Mouse (Mus musculus): ENCODE results near the gene Prss56.

The Prss56 gene

GRCm38 (mm10) chr1:87183013-87183412 is at the start of gene Prss56:
Gene Prss56 (plus strand): TSS chr1:87183313.
- ATAC-seq (ENCODE audit: low TSS enrichment): no peak

- no peak for ATAC-seq (ENCODE audit: low TSS enrichment)
Observed at GRCm38 (mm10) chr1:87141550-87141949, 41.6 kb upstream of the Prss56 start.

GRCm38 (mm10) chr1:87142456-87142855 is 40.7 kb upstream of the Prss56 start:
- no peak for ATAC-seq (ENCODE audit: low TSS enrichment)

DNA sequence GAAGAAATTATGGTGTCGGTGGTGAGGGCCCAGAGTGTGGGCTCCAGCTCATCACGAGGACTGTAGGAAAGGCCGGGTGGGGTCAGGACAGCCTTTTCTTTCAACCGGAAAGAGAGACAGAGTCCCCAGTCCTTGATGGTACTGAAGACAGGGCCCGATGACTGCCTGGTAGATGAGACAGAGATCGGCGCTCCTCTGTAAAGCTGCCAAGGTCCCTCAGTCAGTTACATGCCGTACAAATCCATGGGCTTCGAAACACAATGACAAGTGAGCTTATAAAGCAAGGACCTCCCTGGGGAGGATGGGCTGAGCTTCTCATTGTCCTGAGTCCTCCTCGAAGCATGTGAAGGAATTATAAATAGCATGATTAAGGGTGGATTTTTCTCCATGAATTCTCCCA is 40.0 kb upstream of the Prss56 start:
- no peak for ATAC-seq (ENCODE audit: low TSS enrichment)

DNA sequence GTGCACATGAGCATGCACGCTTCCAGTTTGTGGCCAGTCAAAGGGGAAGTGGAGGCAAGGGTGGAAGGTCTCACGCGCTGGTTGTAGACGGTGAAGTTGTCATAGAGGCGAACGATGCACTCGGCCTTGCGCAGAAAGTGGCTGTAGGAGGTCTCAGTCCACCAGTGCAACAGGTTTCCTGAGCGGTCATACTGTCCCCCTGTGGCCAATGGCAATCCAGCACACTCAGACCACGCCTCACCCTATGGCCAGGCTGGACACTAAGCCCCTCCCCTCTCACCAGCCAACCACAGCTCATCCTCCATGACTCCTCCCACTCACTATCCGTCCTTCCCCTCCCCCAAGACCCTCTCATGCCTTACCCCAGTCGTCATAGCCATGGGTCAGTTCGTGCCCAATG is 33.7 kb upstream of the Prss56 start:
- ATAC-seq (ENCODE audit: low TSS enrichment): no peak

- ATAC-seq (ENCODE audit: low TSS enrichment): no peak
Observed at GRCm38 (mm10) chr1:87151286-87151685, 31.8 kb upstream of the Prss56 start.

DNA sequence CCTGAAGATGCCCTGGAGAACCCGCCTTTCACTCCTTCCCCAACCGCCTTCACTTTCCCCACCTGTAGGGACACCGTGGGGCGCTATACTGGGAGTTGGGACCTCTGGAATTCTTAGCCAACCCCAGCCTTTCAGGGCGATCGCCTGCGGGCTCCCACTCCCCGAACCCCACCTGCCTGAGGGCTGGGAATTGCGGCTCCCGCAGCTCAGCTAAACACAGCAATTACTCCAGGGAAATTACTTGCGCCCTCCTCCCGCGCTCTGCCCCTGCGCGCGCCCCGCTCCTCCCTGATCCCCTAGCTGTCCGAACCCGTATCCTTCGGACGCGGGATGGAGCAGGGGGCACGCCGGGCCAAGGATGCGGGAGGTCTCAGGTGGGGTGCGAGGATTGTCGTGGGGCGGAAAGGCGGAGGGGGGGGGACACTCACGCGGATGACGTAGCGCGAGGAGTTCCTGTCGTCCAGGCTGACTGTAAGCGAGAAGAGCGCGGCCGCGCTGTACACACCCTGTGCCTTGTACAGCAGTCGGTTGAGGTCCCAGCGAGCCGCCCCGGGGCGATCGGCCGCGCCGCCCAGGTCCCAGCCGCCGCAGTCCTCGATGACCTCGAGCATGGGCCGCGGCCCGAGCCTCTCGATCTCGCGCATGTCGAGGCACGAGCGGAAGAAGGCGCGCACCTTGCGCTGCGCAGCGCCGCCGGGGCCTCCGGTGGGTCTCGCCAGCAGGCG is 29.2 kb upstream of the Prss56 start:
- no peak for ATAC-seq (ENCODE audit: low TSS enrichment)

- no peak for ATAC-seq (ENCODE audit: low TSS enrichment)
Observed at GRCm38 (mm10) chr1:87154501-87155120, 28.5 kb upstream of the Prss56 start.

- ATAC-seq (ENCODE audit: low TSS enrichment): peak; percentile 72
Observed at GRCm38 (mm10) chr1:87155531-87156198, 27.4 kb upstream of the Prss56 start.

DNA sequence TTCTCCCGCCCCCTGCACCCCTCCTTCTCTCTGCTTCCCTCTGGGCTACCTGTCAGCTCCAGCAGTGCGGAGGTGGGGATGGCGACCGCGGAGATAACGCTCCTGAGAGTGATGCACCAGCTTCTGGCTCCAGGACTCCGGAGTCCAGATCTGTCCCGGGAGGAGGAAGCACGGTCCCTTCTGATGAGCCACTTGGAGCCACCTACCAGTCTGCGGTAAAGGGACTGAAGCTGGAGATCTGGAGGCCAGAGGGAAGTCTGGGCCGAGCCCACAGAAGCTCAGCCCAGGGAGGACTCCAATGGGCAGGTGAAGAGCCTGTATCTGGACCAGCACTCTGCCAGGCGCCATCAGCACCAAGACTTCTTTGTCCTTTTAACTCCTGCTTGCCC is 26.9 kb upstream of the Prss56 start, which contains the start of gene Ecel1:
Ecel1 (minus strand) TSS at position 323 of the 389 bp plus-strand sequence.
- ATAC-seq (ENCODE audit: low TSS enrichment): peak; percentile 55; the same call in 1 of the 2 replicates

GRCm38 (mm10) chr1:87159396-87159795 is 23.7 kb upstream of the Prss56 start:
- ATAC-seq (ENCODE audit: low TSS enrichment): no peak

DNA sequence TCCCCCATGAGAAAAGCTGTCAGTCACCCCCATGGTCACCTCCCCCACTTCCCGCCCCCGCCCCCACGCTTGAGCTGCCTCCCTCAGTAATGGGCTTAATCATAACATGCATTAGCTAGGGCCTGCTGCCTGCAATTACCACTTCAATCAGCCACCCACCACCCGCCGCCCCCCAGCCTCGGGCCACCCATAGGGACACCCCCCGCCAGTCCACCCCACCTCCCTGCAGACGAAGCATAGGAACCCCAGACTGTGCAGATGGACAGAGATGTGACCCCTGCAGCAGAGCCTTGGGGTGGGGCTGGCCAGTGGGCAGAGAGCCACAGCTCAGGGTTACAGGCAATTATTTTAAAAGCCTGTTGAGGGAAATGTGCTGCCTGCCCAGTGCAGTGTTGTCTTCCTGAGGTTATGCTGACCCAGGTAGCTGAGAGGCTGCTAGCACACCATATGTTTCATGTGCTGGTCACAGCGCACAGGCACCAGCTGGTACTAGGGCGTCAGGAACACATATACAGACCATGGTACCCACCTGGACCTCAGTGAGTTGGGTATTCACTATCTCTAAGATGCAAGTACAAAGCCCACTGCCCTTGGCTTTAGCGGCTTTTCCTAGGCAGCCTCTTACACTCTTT is 18.8 kb upstream of the Prss56 start:
- no peak for ATAC-seq (ENCODE audit: low TSS enrichment)

GRCm38 (mm10) chr1:87164796-87165184 is 18.3 kb upstream of the Prss56 start:
- no peak for ATAC-seq (ENCODE audit: low TSS enrichment)

DNA sequence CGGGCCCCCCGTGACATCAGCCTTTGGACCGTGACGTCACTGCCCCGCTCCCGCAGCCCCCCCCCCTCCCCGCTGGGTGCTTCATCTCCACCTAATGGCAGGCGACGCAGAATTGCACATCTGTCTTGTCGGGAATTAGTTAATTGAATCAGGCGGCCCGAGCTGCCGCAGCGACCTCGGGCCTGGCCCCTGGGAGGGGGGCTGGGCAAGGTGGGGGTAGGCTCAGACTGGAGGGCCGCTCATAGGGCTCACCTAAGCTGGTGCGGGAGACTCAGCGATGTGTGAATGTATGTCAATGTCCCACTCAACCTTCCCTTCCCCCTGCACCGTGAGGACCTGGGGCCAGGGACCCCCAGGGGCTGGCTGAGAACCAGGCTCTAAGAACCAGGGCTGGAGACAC is 12.7 kb upstream of the Prss56 start:
- no peak for ATAC-seq (ENCODE audit: low TSS enrichment)

- no peak for ATAC-seq (ENCODE audit: low TSS enrichment)
Observed at GRCm38 (mm10) chr1:87171312-87171711, 11.8 kb upstream of the Prss56 start.

GRCm38 (mm10) chr1:87172316-87172715 is 10.8 kb upstream of the Prss56 start:
- no peak for ATAC-seq (ENCODE audit: low TSS enrichment)

DNA sequence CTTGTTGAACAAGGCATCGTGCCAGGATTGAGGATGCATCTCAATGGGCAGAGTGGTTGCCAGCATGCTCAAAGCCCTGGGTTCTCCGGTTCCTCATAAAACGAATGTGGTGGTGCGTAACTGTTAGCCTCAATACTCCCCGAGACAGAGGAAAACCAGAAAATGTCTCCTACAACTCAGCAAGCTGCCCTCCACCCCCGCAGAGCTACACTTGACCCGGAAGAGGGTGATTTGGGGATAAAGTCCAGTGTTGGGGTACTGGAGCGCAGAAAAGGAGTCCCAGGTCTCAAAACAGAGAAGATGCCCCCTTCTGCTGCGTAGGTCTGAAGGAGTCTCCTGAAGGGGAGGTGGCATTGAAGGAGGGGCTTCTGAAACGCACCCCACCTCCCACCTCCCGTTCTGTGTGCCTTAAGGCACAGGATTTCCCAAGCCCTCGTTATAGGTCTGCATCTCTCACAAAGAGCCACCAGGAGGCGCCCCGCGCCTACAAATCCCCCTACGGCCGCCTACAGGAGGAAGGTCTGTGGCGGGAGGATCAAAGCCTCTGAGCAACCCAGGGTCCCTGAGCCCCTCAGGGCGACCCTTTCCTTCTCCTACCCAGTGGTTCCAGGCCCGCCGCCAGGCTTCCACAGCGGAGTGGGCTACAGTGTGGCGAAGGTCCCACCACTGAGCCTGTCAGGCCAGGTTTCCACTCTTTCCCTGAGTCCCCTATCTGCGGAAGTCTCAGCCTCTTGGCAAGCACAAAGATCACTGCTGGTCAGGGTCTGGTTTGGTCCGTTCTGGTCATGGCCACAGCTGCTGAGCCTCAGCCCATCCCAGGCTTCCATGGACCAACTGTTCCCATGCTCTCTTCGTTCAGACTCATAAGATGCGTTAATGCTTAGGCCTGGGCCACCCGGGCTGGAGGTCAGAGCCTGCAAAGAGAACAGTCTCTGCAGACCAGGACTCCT is 8.8 kb upstream of the Prss56 start:
- ATAC-seq (ENCODE audit: low TSS enrichment): peak; percentile 57; the same call in 1 of the 2 replicates

DNA sequence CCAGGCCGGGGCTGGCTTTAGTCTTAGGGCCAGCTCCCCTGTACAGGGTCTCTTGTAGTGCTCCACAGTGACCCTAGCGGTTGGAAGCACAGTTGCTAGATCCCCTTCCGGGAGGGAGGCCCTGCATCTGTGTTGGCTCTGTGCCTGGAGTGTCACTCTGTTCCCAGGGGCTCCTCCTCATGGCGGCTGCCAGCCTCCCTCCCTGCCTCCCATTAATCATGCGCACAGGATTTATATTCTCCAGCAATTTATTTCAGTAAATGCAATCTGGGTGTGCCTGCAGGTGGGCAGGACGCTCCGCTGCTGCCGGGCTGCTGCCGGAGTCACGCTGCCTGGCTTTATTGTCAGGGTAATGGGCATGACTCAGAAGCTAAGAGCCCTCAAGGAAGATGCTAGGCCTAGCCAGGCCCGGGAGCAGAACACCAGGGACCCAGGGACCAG is 7.2 kb upstream of the Prss56 start:
- peak; percentile 59; the same call in 1 of the 2 replicates for ATAC-seq (ENCODE audit: low TSS enrichment)

GRCm38 (mm10) chr1:87180896-87181295 is 2.2 kb upstream of the Prss56 start:
- peak; percentile 48; the same call in 1 of the 2 replicates for ATAC-seq (ENCODE audit: low TSS enrichment)

DNA sequence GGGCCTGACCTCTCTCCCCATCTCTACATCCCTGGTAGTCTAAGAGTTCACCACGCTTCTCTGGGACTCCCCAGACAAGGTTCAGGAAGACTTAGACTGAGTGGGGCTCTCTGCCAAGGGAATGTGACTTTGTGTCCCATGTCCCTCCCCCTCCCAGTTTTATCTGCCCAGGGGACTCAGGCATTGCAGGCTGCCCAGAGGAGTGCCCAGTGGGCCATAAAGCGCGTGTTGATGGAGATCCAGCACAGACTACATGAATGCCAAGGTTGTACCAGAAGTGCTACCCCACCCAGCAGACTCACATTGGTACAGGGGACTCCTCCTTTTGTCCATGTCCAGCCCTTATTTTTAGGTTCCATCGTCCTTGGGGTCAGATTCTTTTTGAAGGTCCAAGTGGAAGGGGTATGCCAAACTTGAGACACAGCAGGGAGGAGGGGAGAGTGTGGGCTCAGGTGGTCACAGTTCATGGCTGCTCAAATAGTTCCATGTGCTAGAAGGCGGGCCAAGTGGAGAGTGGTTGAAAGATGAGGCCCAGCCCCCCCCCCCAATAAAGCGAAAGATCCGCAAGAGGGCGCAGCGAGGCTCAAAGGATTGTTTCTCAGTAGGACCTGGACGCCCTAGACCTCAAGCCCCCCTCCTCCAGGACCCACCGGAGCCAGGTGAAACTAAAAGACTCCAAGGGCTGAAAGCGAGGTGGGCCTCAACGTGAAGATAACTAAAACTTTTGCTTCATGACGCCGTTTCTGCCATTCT is 1.1 kb downstream of the Prss56 start:
- no peak for ATAC-seq (ENCODE audit: low TSS enrichment)

All from frontal cortex, adult (tissue).